Mouse (Mus musculus) neural tube, embryonic 11.5 days (tissue): ENCODE measurements around the gene Dcdc2b. TPM values are rescaled to one million over a fixed set of nuclear protein-coding genes. Genes with fewer than 3 reads are reported as not detected.

Experiments used
- ATAC-seq: fragments of 200-750 bp; cut with Nextera tagmentation; 2 replicates; pipeline ENCODE4 v1.8.0; 2017; ENCODE audit warnings: moderate number of reproducible peaks, mild to moderate bottlenecking, moderate TSS enrichment, moderate library complexity; ENCODE audit not compliant: insufficient read depth, low FRiP score, low TSS enrichment
- DNase-seq: peaks from one replicate; pipeline ENCODE4 v3.0.0-alpha.2; 2015; ENCODE audit warnings: low spot score
- H3K27ac ChIP-seq: fragments of 300-500 bp; sonication (generic); 2 replicates; pipeline ENCODE4 v1.5.1; 2014; ENCODE audit warnings: low read depth, mild to moderate bottlenecking, low read length
- H3K27me3 ChIP-seq: fragments of 300-500 bp; sonication (generic); 2 replicates; pipeline ENCODE4 v1.6.1; 2014; ENCODE audit warnings: mild to moderate bottlenecking, low read length, mixed read lengths; ENCODE audit not compliant: control insufficient read depth, insufficient read depth
- H3K36me3 ChIP-seq: fragments of 300-500 bp; sonication (generic); 2 replicates; pipeline ENCODE4 v1.6.1; 2014; ENCODE audit warnings: mild to moderate bottlenecking, low read length, moderate library complexity, mixed read lengths; ENCODE audit not compliant: control insufficient read depth, insufficient read depth
- H3K4me1 ChIP-seq: fragments of 300-500 bp; sonication (generic); 2 replicates; pipeline ENCODE4 v1.6.1; 2014; ENCODE audit warnings: low read length, mixed read lengths; ENCODE audit not compliant: control insufficient read depth, insufficient read depth
- H3K4me2 ChIP-seq: fragments of 300-500 bp; sonication (generic); 2 replicates; pipeline ENCODE4 v1.6.1; 2014; ENCODE audit warnings: low read depth, mild to moderate bottlenecking, moderate library complexity
- H3K4me3 ChIP-seq: fragments of 300-500 bp; sonication (generic); 2 replicates; pipeline ENCODE4 v1.5.1; 2014; ENCODE audit warnings: low read depth, low read length
- H3K9ac ChIP-seq: fragments of 300-500 bp; sonication (generic); 2 replicates; pipeline ENCODE4 v1.6.1; 2014; ENCODE audit warnings: mild to moderate bottlenecking, low read length
- H3K9me3 ChIP-seq: fragments of 300-500 bp; sonication (generic); 2 replicates; pipeline ENCODE4 v1.6.1; 2016; ENCODE audit warnings: low read length; ENCODE audit not compliant: control insufficient read depth
- WGBS: fragments of 180-500 bp; shearing (Covaris S2); extraction: QIAGEN DNeasy Blood & Tissue Kit; methylation state at CpG from one replicate; pipeline ENCODE4 v1.1.7; 2014; 5-methylcytosine and 5-hydroxymethylcytosine counted together
- polyA plus RNA-seq: library from polyadenylated mRNA; unstranded; fragments of >200 nt; fragmentation: Nextera tagmentation; extraction: Ambion mirVana; gene quantifications from 2 replicates; pipeline ENCODE4 v1.2.1, GENCODE M21; 2014

Gene Dcdc2b
- polyA plus RNA-seq, 1 experiment from 2014 or later, result 2.6 TPM

DNA sequence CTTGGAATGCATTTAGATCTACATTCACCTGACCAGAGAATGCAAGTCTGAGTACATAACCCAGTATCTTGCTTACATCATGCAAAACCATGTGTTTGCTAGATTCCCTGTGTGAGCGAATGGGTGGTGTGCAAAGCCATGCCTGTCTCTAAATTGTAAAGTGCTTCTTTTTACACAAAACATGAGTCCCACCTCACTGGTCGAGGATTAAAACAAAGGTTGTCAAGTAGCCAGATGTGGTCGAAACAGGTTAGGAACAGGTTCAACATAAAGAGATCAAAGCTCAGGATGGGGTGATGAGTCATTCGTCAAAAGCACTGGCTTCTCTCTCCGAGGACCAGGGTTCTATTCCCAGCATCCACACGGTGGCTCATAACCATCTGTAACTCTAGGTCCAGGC, 48.9 kb downstream of the Dcdc2b start:
- Histone ChIP-seq H3K4me2 (no peak overlapping the region), H3K27me3 (no peaks in the 10 kb centered on the region), H3K9ac (no peak overlapping the region), H3K36me3 (no peaks in the 10 kb centered on the region), H3K4me1 (peaks cover 7% of the 10 kb centered on the region; the same call in 1 of the 2 replicates), H3K9me3 (no peaks in the 10 kb centered on the region), H3K27ac (no peak overlapping the region), H3K4me3 (no peak overlapping the region)
- DNase-seq (no peak), ATAC-seq (no peak)
- WGBS, result 83% methylated on average over 6 of the region's 6 CpGs

GRCm38 (mm10) chr4:129563718-129564117, 50.3 kb downstream of the Dcdc2b start:
- peak; percentile 32 for DNase-seq
- H3K4me2 ChIP-seq, result no peak overlapping the region
- H3K27me3 ChIP-seq, result no peaks in the 10 kb centered on the region
- no peak overlapping the region for H3K27ac ChIP-seq
- no peaks in the 10 kb centered on the region for H3K9me3 ChIP-seq
- no peak overlapping the region for H3K9ac ChIP-seq
- no peaks in the 10 kb centered on the region for H3K36me3 ChIP-seq
- H3K4me1 ChIP-seq, result peaks cover 7% of the 10 kb centered on the region; the same call in 1 of the 2 replicates
- no peak for ATAC-seq
- no peak overlapping the region for H3K4me3 ChIP-seq
- 32% methylated on average over 8 of the region's 8 CpGs for WGBS

- Histone ChIP-seq H3K4me2 (no peak overlapping the region), H3K36me3 (no peaks in the 10 kb centered on the region), H3K9me3 (no peaks in the 10 kb centered on the region), H3K27me3 (no peaks in the 10 kb centered on the region), H3K4me3 (no peak overlapping the region), H3K9ac (no peak overlapping the region), H3K4me1 (peaks cover 10% of the 10 kb centered on the region), H3K27ac (no peak overlapping the region)
- ATAC-seq (no peak), DNase-seq (no peak)
- WGBS, result 93% methylated on average over 5 of the region's 5 CpGs
These were observed 52.9 kb downstream of the Dcdc2b start for GRCm38 (mm10) chr4:129561184-129561583.

Other genes with a start within 250 kb of the Dcdc2b start
- gene Zbtb8a, start 236.1 kb downstream of the Dcdc2b start, polyA plus RNA-seq, result 6.7 and 7.4 TPM in 2 replicates
- 2.1 and 2.6 TPM in 2 replicates for gene Zbtb8b, start 173.4 kb downstream of the Dcdc2b start, polyA plus RNA-seq
- gene Bsdc1, start 152.7 kb downstream of the Dcdc2b start, polyA plus RNA-seq, result 27.6 and 31.7 TPM in 2 replicates
- gene Tssk3, start 123.2 kb downstream of the Dcdc2b start, polyA plus RNA-seq, result not detected in 2 replicates
- gene Fam229a, start 123.1 kb downstream of the Dcdc2b start, polyA plus RNA-seq, result not detected in 2 replicates
- gene Marcksl1, start 100.7 kb downstream of the Dcdc2b start, polyA plus RNA-seq, result 1,866 and 1,920 TPM in 2 replicates
- gene Hdac1, start 71.5 kb downstream of the Dcdc2b start, polyA plus RNA-seq, result 243 and 258 TPM in 2 replicates
- 6.3 and 7.0 TPM in 2 replicates for gene Lck, start 40.6 kb downstream of the Dcdc2b start, polyA plus RNA-seq
- 1.1 and 1.3 TPM in 2 replicates for gene Fam167b, start 35.7 kb downstream of the Dcdc2b start, polyA plus RNA-seq
- gene Eif3i, start 13.6 kb downstream of the Dcdc2b start, polyA plus RNA-seq, result 274 and 291 TPM in 2 replicates
- 187 and 192 TPM in 2 replicates for gene Tmem234, start 13.6 kb downstream of the Dcdc2b start, polyA plus RNA-seq
- gene Iqcc, start 4.8 kb upstream of the Dcdc2b start, polyA plus RNA-seq, result 25.7 and 30.2 TPM in 2 replicates
- gene Ccdc28b, start 9.7 kb upstream of the Dcdc2b start, polyA plus RNA-seq, result 65.9 and 69.4 TPM in 2 replicates
- 104 and 108 TPM in 2 replicates for gene Txlna, start 26.8 kb upstream of the Dcdc2b start, polyA plus RNA-seq
- 14.0 and 15.7 TPM in 2 replicates for gene Kpna6, start 58.5 kb upstream of the Dcdc2b start, polyA plus RNA-seq
- gene Tmem39b, start 82.6 kb upstream of the Dcdc2b start, polyA plus RNA-seq, result 32.4 and 34.1 TPM in 2 replicates
- 183 and 195 TPM in 2 replicates for gene Khdrbs1, start 128.0 kb upstream of the Dcdc2b start, polyA plus RNA-seq
- 316 and 317 TPM in 2 replicates for gene Ptp4a2, start 197.0 kb upstream of the Dcdc2b start, polyA plus RNA-seq